Mouse (Mus musculus) lung, embryonic 15.5 days (tissue): ENCODE measurements around the gene Cdc26. TPM values are rescaled to one million over a fixed set of nuclear protein-coding genes. Genes with fewer than 3 reads are reported as not detected.
A peak's percentile ranks its signal among the peaks of the same experiment; 100 is the strongest.

Experiments
- ATAC-seq: fragments of 200-750 bp; cut with Nextera tagmentation; 2 replicates; pipeline ENCODE4 v1.8.0; 2017; ENCODE audit warnings: moderate number of reproducible peaks, borderline replicate concordance; ENCODE audit not compliant: low FRiP score, low TSS enrichment; ENCODE audit errors: extremely low read depth
- H3K27ac ChIP-seq: fragments of 300-500 bp; sonication (generic); 2 replicates; pipeline ENCODE4 v1.5.1; 2015; ENCODE audit warnings: moderate library complexity, mild to moderate bottlenecking, inconsistent platforms
- H3K27me3 ChIP-seq: fragments of 300-500 bp; sonication (generic); 2 replicates; pipeline ENCODE4 v1.6.1; 2015; ENCODE audit warnings: inconsistent platforms
- H3K36me3 ChIP-seq: fragments of 300-500 bp; sonication (generic); 2 replicates; pipeline ENCODE4 v1.6.1; 2015; ENCODE audit warnings: inconsistent platforms
- H3K4me1 ChIP-seq: fragments of 300-500 bp; sonication (generic); 2 replicates; pipeline ENCODE4 v1.6.1; 2015; ENCODE audit warnings: inconsistent platforms
- H3K4me2 ChIP-seq: fragments of 300-500 bp; sonication (generic); 2 replicates; pipeline ENCODE4 v1.6.1; 2015; ENCODE audit warnings: inconsistent platforms, mild to moderate bottlenecking, moderate library complexity
- H3K4me3 ChIP-seq: fragments of 300-500 bp; sonication (generic); 2 replicates; pipeline ENCODE4 v1.5.1; 2015; ENCODE audit warnings: mild to moderate bottlenecking, inconsistent platforms
- H3K9ac ChIP-seq: fragments of 300-500 bp; sonication (generic); 2 replicates; pipeline ENCODE4 v1.6.1; 2015; ENCODE audit warnings: inconsistent platforms
- H3K9me3 ChIP-seq: fragments of 300-500 bp; sonication (generic); 2 replicates; pipeline ENCODE4 v1.6.1; 2016; ENCODE audit warnings: inconsistent platforms
- WGBS: fragments of 180-500 bp; shearing (Covaris S2); methylation state at CpG from one replicate; pipeline ENCODE4 v1.1.7; 2015; 5-methylcytosine and 5-hydroxymethylcytosine counted together
- polyA plus RNA-seq: library from polyadenylated mRNA; unstranded; fragments of >200 nt; fragmentation: Nextera tagmentation; extraction: Ambion mirVana; gene quantifications from 2 replicates; pipeline ENCODE4 v1.2.1, GENCODE M21; 2015

Cdc26 gene
- polyA plus RNA-seq, 1 experiment from 2014 or later = 152 TPM

DNA sequence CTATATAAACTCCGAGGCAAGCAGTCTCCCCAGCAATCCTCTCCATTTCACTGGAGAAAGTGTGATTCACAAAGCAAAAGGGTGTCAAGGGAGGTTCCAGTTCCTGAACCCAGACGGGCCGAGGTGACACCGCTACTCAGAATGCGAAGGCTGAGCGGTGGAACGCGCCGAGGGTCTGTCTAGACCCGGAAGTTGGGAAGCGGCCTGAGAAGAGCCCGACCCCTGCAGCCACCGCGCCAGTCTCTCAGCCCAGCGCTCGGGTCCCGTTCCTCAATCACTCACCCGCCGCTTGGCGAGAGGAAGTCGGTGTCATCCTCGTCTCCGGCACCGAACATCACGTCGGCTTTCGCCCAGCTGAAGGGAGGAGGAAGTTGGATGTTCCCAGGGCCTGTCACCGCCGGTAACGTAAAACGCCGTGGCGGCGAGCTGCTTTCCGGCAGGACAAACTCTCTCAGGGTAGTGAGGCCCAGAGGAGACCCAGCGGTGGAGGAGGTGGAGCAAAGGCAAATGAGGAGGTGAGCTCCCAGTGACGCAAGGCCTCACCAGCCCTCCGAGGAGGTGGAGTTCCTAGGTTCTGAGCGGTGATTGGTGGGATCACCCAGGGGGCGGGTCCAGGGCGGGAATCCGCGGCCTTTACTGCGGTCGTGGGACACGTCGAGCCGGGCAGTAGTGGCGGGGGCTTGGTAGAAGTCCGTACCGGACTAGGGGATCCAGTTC, 48.2 kb downstream of the Cdc26 start, which contains the start of the genes Fkbp15 and Slc31a1:
Gene Fkbp15 (minus strand): TSS at position 461 of the 717 bp plus-strand sequence.
Gene Slc31a1 (plus strand): TSS at position 640 of the 717 bp plus-strand sequence.
- H3K4me1 ChIP-seq = peaks cover 19% of the 10 kb centered on the region
- peak within 1 kb of the TSS; percentile 73 for H3K27ac ChIP-seq
- no peaks in the 10 kb centered on the region for H3K9me3 ChIP-seq
- no peaks in the 10 kb centered on the region for H3K27me3 ChIP-seq
- H3K4me2 ChIP-seq = peak within 1 kb of the TSS; percentile 80
- WGBS = 0% methylated on average over 51 of the region's 51 CpGs
- H3K36me3 ChIP-seq = no peaks in the 10 kb centered on the region
- peak; percentile 100 for ATAC-seq
- H3K4me3 ChIP-seq = peak within 1 kb of the TSS; percentile 79
- peak within 1 kb of the TSS; percentile 76 for H3K9ac ChIP-seq

DNA sequence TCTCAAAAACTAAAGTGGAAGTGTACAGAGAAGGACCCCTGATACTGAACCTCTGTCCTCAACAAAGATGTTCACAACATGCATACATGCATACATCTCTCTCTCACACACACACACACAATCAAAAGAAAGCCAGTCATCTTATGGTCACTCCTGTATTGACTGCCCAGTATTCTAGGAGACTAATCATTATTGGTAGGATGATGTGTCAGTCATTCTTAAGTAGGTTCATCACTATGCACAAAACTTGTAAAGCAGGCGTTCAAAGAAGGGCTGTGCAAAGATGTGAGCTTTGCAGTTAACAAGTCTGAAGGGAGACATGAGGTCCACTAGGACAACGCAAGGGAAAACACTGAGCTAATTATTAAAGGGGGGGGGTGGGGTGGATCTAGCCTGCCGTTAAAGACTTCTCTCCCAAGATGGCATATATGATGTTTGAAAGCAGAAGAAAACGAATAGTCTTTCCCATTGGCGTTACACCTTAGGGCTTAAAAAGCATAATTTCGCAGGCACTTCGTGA, 49.1 kb downstream of the Cdc26 start:
- no peaks in the 10 kb centered on the region for H3K27me3 ChIP-seq

DNA sequence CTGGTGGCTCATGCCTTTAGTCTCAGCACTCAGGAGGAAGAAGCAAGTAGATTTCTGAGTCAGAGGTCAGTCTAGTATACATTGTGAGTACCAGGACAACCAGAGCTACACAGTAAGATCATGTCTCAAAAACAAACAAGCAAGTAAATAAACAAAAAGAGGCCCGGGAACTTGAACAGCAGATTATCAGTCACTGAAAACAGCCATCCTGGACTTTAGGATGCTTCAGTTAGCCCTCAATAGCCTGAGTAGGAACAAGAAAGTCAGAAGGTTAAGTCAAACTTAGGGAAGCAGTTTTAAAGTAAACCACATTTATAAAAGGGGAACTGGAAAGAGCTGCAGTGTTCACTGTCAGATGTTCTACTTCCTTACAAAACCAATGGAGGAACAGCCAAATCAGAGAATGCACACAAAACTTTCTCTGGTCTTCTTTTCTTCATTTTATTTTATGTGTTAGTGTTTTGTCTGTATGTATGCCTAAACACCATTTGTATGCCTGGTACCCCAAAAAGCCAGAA, 50.8 kb downstream of the Cdc26 start:
- ATAC-seq = no peak
- H3K9ac ChIP-seq = no peak overlapping the region
- WGBS = 70% methylated on average over 1 of the region's 1 CpGs

More for the DNA sequence above, 49.1 kb downstream of the Cdc26 start:
- Histone ChIP-seq H3K9me3 (no peaks in the 10 kb centered on the region), H3K9ac (peak overlapping the region; percentile 76), H3K4me2 (peak overlapping the region; percentile 59), H3K36me3 (no peaks in the 10 kb centered on the region), H3K4me1 (peaks cover 19% of the 10 kb centered on the region), H3K4me3 (peak overlapping the region; percentile 79), H3K27ac (no peak overlapping the region)
- ATAC-seq = no peak
- WGBS = 40% methylated on average over 7 of the region's 7 CpGs

GRCm38 (mm10) chr4:62349371-62349770, 59.1 kb downstream of the Cdc26 start:
- Histone ChIP-seq H3K9me3 (no peaks in the 10 kb centered on the region), H3K4me2 (no peak overlapping the region), H3K9ac (no peak overlapping the region), H3K36me3 (peaks cover 18% of the 10 kb centered on the region), H3K27me3 (no peaks in the 10 kb centered on the region), H3K27ac (no peak overlapping the region), H3K4me1 (peaks cover 14% of the 10 kb centered on the region), H3K4me3 (no peak overlapping the region)
- no peak for ATAC-seq
- 85% methylated on average over 2 of the region's 2 CpGs for WGBS

More for the DNA sequence above, 50.8 kb downstream of the Cdc26 start:
- Histone ChIP-seq H3K36me3 (no peaks in the 10 kb centered on the region), H3K27me3 (no peaks in the 10 kb centered on the region), H3K4me2 (no peak overlapping the region), H3K4me3 (no peak overlapping the region), H3K4me1 (peaks cover 19% of the 10 kb centered on the region), H3K27ac (no peak overlapping the region), H3K9me3 (no peaks in the 10 kb centered on the region)

DNA sequence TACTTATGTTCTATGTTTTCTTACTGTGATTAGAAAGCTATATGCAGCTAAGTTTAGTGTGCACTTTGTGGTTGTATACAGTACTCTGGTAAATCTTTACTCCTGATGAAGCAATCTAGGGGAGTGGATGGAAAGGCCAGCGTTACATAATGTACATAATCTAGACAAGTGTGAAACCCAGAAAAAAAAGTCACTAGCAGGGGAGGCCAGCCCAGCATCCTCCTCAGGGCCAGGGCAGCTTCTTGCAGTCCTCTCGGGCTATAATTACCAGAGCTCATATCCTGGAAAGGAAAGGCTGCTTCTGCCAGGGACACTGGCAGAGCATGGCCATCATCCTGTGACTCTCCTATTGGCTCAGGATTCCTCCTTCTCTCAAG, 60.1 kb downstream of the Cdc26 start:
- Histone ChIP-seq H3K4me2 (peak overlapping the region; percentile 12; the same call in 1 of the 2 replicates), H3K9me3 (no peaks in the 10 kb centered on the region), H3K9ac (no peak overlapping the region), H3K4me1 (peaks cover 14% of the 10 kb centered on the region), H3K4me3 (no peak overlapping the region), H3K27me3 (no peaks in the 10 kb centered on the region), H3K36me3 (peaks cover 24% of the 10 kb centered on the region), H3K27ac (peak overlapping the region; percentile 83)
- WGBS = 27% methylated on average over 2 of the region's 2 CpGs
- peak; percentile 55; the same call in 1 of the 2 replicates for ATAC-seq

- H3K9me3 ChIP-seq = no peaks in the 10 kb centered on the region
- peaks cover 24% of the 10 kb centered on the region for H3K36me3 ChIP-seq
- peak; percentile 71; the same call in 1 of the 2 replicates for ATAC-seq
- no peak overlapping the region for H3K4me3 ChIP-seq
- H3K4me2 ChIP-seq = peak overlapping the region; percentile 12
- WGBS = 16% methylated on average over 9 of the region's 9 CpGs
- H3K4me1 ChIP-seq = peaks cover 14% of the 10 kb centered on the region
- no peak overlapping the region for H3K9ac ChIP-seq
- H3K27ac ChIP-seq = peak overlapping the region; percentile 83
- H3K27me3 ChIP-seq = no peaks in the 10 kb centered on the region
Observed at GRCm38 (mm10) chr4:62347605-62348328, 60.7 kb downstream of the Cdc26 start.

DNA sequence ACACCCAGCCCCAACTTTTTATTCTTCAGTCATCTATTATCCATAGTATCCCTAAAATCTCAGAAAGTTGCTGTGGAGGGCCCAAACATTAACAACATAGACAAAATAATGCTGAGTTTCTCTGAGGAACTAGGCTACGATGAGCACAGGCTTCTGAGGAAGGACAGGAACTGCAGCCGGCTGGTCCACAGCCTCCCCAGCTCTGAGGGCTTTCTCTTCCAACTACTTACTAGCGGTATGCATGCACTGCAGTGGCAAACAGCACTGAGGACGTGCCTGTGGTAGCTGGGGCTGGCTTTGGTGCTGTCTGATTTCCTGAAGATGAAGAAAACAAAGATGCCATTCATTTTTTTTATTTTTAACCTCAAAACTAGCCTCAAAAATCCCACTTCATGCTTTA, 62.6 kb downstream of the Cdc26 start:
- no peak for ATAC-seq
- H3K4me2 ChIP-seq = no peak overlapping the region
- H3K4me1 ChIP-seq = peaks cover 14% of the 10 kb centered on the region
- 81% methylated on average over 4 of the region's 4 CpGs for WGBS
- no peaks in the 10 kb centered on the region for H3K27me3 ChIP-seq
- no peak overlapping the region for H3K4me3 ChIP-seq
- H3K9me3 ChIP-seq = no peaks in the 10 kb centered on the region
- no peak overlapping the region for H3K27ac ChIP-seq
- peaks cover 20% of the 10 kb centered on the region for H3K36me3 ChIP-seq
- no peak overlapping the region for H3K9ac ChIP-seq

DNA sequence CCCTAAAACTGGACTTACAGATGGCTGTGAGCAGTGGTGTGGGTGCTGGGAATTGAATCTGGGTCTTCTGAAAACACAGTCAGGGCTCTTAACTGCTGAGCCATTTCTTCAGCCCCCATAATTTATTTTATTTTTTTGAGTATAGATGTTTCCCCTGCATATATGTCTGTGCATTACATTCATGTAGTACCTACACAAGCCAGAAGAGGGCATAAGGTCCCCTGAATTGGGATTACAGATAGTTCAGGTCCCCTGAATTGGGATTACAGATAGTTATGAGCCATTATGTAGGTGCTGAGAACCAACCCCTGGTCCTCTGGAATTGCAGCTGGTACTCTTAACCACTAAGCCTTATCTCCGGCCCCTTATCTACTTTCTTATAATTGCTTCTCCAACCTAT, 64.4 kb downstream of the Cdc26 start:
- H3K27me3 ChIP-seq = no peaks in the 10 kb centered on the region
- ATAC-seq = no peak
- WGBS = 91% methylated on average over 1 of the region's 1 CpGs

DNA sequence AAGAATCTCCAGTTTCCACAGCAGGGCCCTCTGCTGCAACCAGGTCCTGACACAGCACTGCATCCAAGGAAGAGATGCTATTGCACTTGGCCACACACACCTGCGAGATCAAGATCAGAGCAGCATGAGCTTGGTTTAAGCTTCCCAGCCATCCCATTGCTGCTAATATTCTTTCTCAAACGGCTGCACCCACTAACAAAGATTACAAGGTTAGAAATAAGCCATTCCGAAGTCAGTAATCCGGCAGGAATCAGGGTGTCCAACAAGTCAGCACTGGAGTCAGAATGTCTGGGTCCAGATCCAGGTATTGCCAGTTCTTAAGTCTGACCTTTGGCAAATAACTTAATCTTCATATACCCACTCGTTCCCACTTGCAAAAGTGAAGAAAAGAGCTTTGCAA, 69.9 kb downstream of the Cdc26 start:
- no peak overlapping the region for H3K4me3 ChIP-seq
- peaks cover 46% of the 10 kb centered on the region for H3K36me3 ChIP-seq
- H3K4me2 ChIP-seq = no peak overlapping the region
- no peak overlapping the region for H3K27ac ChIP-seq
- no peaks in the 10 kb centered on the region for H3K9me3 ChIP-seq
- no peaks in the 10 kb centered on the region for H3K27me3 ChIP-seq
- no peaks in the 10 kb centered on the region for H3K4me1 ChIP-seq
- WGBS = 82% methylated on average over 5 of the region's 5 CpGs
- H3K9ac ChIP-seq = no peak overlapping the region
- no peak for ATAC-seq

More for the DNA sequence above, 64.4 kb downstream of the Cdc26 start:
- no peak overlapping the region for H3K9ac ChIP-seq
- peaks cover 28% of the 10 kb centered on the region for H3K36me3 ChIP-seq
- no peak overlapping the region for H3K4me2 ChIP-seq
- peaks cover 12% of the 10 kb centered on the region for H3K4me1 ChIP-seq
- no peak overlapping the region for H3K27ac ChIP-seq
- no peak overlapping the region for H3K4me3 ChIP-seq
- H3K9me3 ChIP-seq = no peaks in the 10 kb centered on the region
